Mouse (Mus musculus) testis, adult 2 months (tissue): ENCODE results near the gene Syne1.

Experiments
- CTCF ChIP-seq: fragments of 200-500 bp; IDR thresholded peaks from 2 replicates; pipeline ENCODE4 v1.5.1; 2012; ENCODE audit warnings: low read depth, mild to moderate bottlenecking, inconsistent platforms, low read length, moderate library complexity; ENCODE audit not compliant: control insufficient read depth, insufficient read depth, insufficient replicate concordance
- POLR2A ChIP-seq: fragments of 200-500 bp; IDR thresholded peaks from 2 replicates; pipeline ENCODE4 v1.6.1; 2012; ENCODE audit warnings: low read depth, mild to moderate bottlenecking, inconsistent platforms, low read length, moderate library complexity; ENCODE audit not compliant: control insufficient read depth

- TF ChIP-seq CTCF (no peak), POLR2A (no peak)
These were observed 53.4 kb downstream of the Syne1 start for GRCm38 (mm10) chr10:5497859-5498258.
